Mouse (Mus musculus): ENCODE results near the gene Smap2.

- no peak for TF ChIP-seq MAFK (IDR thresholded peaks at IDR 0.05; ENCODE audit: insufficient read depth, low read depth, low read length)
- TF ChIP-seq HCFC1 (IDR thresholded peaks at IDR 0.05; ENCODE audit: borderline replicate concordance, insufficient read depth, low read length): no peak
- TF ChIP-seq ZNF384 (IDR thresholded peaks at IDR 0.05; ENCODE audit: low read depth, low read length): no peak
- no peak for TF ChIP-seq ZC3H11A (IDR thresholded peaks at IDR 0.05; ENCODE audit: borderline replicate concordance, low read depth, low read length)
Observed at GRCm38 (mm10) chr4:120948938-120949337, 68.1 kb downstream of the Smap2 start.
